Mouse (Mus musculus): ENCODE data around the gene Olfr1277.
A peak's percentile ranks its signal among the peaks of the same experiment; 100 is the strongest.

Olfr1277 gene

GRCm38 (mm10) chr2:111274006-111274405 is at the start of gene Olfr1277:
Olfr1277 (minus strand) TSS chr2:111274106.
- DNase-seq (ENCODE audit: low spot score in 2 of 2) = no peak

DNA sequence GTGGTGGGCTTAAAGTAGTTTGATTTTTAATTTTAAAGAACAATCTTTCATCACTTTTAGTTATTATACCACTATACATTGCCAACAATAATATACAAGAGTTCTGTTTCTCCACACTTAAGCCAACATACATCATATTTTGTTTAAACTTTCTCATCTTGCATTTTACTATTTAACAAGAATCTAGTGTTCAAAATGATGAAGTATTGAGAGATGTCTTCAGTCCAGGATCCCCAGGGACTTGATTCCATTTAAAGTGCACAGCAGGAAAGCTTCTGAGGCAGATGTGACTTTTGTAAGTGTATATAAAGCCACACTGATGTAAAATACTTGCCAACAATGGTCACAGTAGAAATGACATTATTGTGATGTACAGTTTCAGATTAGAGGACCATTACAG is 39.8 kb upstream of the Olfr1277 start, which contains the start of gene Olfr1280:
TSS of gene Olfr1280 (plus strand) at position 301 of the 400 bp plus-strand sequence.
- DNase-seq (ENCODE audit: low spot score in 2 of 2) = no peak

- peak in 1 of 2 experiments; percentile 4 for DNase-seq (ENCODE audit: low spot score in 2 of 2)
These were observed 26.5 kb upstream of the Olfr1277 start, which contains the start of gene Olfr1279 for GRCm38 (mm10) chr2:111300374-111300773. Olfr1279 (plus strand) TSS chr2:111300635.

DNA sequence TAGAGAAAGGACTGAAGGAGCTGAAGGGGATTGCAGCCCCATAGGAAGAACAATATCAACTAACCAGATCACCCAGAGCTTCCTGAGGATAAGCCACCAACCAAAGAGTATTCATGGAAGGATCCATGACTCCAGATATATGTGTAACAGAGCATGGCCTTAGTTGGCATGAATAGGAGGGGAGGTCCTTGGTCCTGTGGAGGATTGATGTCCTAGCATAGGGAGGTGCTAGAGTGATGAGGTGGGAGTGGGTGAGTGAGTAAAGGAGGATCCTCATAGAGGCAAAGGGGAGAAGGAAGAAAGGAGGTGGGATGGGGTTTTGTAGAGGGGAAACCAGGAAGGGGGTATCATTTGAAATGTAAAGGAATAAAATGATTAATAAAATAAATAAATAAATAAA is 24.6 kb upstream of the Olfr1277 start:
- DNase-seq (ENCODE audit: low spot score in 2 of 2) = no peak

DNA sequence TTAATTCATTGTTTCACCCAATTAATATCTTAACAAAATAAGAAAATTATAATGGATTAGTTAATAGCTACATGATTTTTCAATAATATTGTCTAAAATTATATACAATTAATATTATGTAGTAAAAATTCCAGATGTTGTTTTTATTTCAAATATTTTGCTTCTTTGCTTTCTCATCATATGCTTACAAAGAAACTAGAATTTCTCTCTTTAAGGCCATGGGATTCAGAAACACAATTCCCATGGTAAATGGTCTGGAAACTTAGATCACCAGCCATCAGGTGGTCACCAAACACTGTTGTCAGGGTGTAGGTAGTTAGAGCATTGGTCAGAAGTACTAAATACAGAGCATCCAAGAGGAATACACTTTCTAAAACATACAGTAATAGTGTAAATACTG is 15.9 kb upstream of the Olfr1277 start, which contains the start of gene Olfr1278:
TSS of gene Olfr1278 (plus strand) at position 301 of the 400 bp plus-strand sequence.
- no peak for DNase-seq (ENCODE audit: low spot score in 2 of 2)

GRCm38 (mm10) chr2:111254216-111254615 is 19.7 kb downstream of the Olfr1277 start, which contains the start of gene Olfr1276:
Olfr1276 (plus strand) TSS chr2:111254516.
- DNase-seq (ENCODE audit: low spot score in 2 of 2) = no peak

GRCm38 (mm10) chr2:111235186-111235585 is 38.7 kb downstream of the Olfr1277 start, which contains the start of gene Olfr1275:
Olfr1275 (minus strand) TSS chr2:111235286.
- DNase-seq (ENCODE audit: low spot score in 2 of 2) = no peak

- DNase-seq (ENCODE audit: low spot score in 2 of 2) = no peak
These were observed 44.4 kb downstream of the Olfr1277 start, which contains the start of gene 4930430A15Rik for GRCm38 (mm10) chr2:111229502-111229901. 4930430A15Rik (minus strand) TSS chr2:111229602.

Data from left cerebral cortex, adult 9 months (tissue).